Mouse (Mus musculus): ENCODE measurements at regions not wholly inside any gene's neighbourhood (a gene's known extent, or its start where the extent isn't known, plus 50 kb on each side); places are given as distances from the start of the nearest gene placed in this dataset.

DNA sequence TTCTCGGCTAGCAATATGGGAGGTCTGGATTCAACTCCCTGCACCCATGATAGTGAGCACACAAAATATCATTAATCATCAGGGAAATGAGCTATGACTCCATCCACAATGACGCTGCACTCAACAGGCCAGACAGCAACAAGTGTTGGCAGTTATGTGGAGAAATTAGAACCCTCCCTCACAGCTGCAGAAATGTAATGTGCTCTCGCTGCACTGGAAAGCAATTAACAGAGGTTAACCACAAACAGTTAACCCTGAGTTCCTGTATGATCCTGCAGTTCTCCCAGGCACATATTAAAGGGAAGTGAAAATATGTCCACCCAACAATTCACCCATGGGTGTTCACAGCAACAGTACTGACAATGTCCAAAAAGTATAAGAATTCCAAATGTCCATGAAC, 54.0 kb upstream of the Jade2 start:
- DNase-seq, result no peak

- no peak for DNase-seq
These were observed 51.8 kb upstream of the Cdkn2aipnl start for GRCm38 (mm10) chr11:51915656-51916032.

GRCm38 (mm10) chr11:51916033-51916929, 51.2 kb upstream of the Cdkn2aipnl start:
- peak; percentile 84 to 91 for DNase-seq
